Mouse (Mus musculus): ENCODE data around the gene Rufy4. TPM values are rescaled to one million over a fixed set of nuclear protein-coding genes. Genes with fewer than 3 reads are reported as not detected.

Rufy4 gene
- total and polyA plus RNA-seq, 3 experiments = not detected

DNA sequence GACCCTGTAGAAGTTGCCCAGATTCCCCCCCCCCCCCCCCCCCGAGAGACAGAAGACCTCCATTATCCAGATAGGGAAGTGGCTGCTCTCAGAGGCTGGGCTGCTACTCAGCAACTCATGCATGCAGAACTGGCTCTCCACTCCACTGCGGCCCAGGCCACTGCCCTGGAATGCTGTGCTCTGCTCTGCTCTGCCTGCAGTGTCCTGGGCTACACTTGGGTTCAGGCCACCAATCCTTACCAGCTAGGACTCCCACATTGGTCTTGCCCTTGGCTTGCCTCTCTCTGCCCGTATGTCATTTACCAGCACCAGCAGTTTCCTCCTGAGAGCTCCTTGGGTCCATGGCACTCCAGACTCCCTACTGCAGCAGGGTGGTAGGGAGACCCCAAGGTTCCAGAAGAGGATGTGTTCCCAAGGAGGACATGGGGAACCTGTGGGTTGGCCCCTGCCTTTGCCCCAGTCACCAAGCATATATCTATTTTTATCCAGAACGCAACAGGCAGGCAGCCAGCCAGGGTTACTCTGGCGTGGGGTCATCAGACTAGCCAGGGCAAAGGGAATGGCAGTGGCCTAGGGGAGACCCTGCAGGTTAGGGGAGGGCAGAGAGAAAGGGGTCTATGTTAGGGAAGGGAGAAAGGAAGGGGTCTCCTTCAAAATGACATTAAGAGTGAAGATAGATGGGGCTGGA lies 17.3 kb upstream of the Rufy4 start:
- Histone ChIP-seq H3K27me3 (replicated peaks) (peaks cover 81% of the 10 kb centered on the region), H3K4me3 (replicated peaks in 1 of 3; ENCODE audit: low read depth in 2 of 3, low read length in 2 of 3, poor library complexity in 1 of 3) (no peak overlapping the region), H3K27ac (ENCODE audit: insufficient read depth, low read depth) (no peak overlapping the region), H3K9me3 (replicated peaks; ENCODE audit: low read length) (no peaks in the 10 kb centered on the region), H3K4me2 (ENCODE audit: insufficient read depth, low read depth, poor library complexity, severe bottlenecking) (no peak overlapping the region), H3K4me1 (ENCODE audit: control insufficient read depth in 1 of 2, insufficient read depth in 2 of 2) (peaks cover 0 to 16% of the 10 kb centered on the region in 2 experiments; a peak in 2 of 4 replicates), H3K9ac (ENCODE audit: insufficient read depth, low read depth) (no peak overlapping the region), H3K79me2 (replicated peaks; ENCODE audit: control insufficient read depth, extremely low read depth, insufficient read depth, poor library complexity, severe bottlenecking) (no peaks in the 10 kb centered on the region), H3K36me3 (replicated peaks in 1 of 2; ENCODE audit: control insufficient read depth in 1 of 2, insufficient read depth in 1 of 2, low read length in 1 of 2) (no peaks in the 10 kb centered on the region)
- TF ChIP-seq HCFC1 (IDR thresholded peaks at IDR 0.05; ENCODE audit: low read depth, low read length) (no peak), SMC3 (IDR thresholded peaks at IDR 0.05; ENCODE audit: low read depth, low read length) (no peak), NELFE (IDR thresholded peaks at IDR 0.05; ENCODE audit: low read depth, low read length) (no peak), IRF4 (IDR thresholded peaks at IDR 0.05; ENCODE audit: low read depth, low read length) (no peak), MYC (IDR thresholded peaks at IDR 0.05; ENCODE audit: low read depth, low read length) (no peak)
- dilution Hi-C loops (cut with MboI; ENCODE audit: extremely low pct_ligation_motif_present, extremely low pct_unique_long_range_greater_than_20kb, low sequenced_read_pairs) = no loop called here
- DNase-seq (ENCODE audit: extremely low read depth) = no peak
- in situ Hi-C loops (cut with MboI; ENCODE audit: low pct_ligation_motif_present, low pct_unique_long_range_greater_than_20kb, low sequenced_read_pairs) = no loop called here

DNA sequence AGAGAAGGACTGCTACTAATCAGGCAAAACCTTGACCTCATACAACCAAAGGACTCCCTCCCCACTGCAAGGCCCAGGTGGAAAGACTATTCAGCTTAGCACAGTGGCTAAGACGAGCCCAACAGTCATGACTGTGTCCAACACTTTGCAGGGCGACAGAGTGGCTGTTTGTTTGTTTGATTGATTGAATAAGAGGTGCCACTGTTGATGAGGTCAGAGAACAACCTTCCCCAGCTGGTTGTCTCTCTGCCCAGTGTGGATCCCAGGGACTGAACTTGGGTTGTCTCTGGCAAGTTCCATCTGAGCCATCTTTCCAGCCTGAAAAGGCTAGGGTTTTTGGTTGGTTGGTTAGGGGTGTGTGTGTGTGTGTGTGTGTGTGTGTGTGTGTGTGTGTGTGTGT lies 15.7 kb upstream of the Rufy4 start:
- TF ChIP-seq ZC3H11A (IDR thresholded peaks at IDR 0.05; ENCODE audit: low read depth, low read length) (no peak), MEF2A (IDR thresholded peaks at IDR 0.05; ENCODE audit: borderline replicate concordance, low read depth, low read length) (no peak), CHD1 (IDR thresholded peaks at IDR 0.05; ENCODE audit: low read depth, low read length) (no peak), EP300 (IDR thresholded peaks at IDR 0.05; ENCODE audit: low read length) (no peak), RAD21 (IDR thresholded peaks at IDR 0.05; ENCODE audit: low read depth, low read length) (no peak), E2F4 (IDR thresholded peaks at IDR 0.05; ENCODE audit: insufficient replicate concordance, low read depth, low read length) (no peak), HCFC1 (IDR thresholded peaks at IDR 0.05; ENCODE audit: low read depth, low read length) (no peak), ZMIZ1 (IDR thresholded peaks at IDR 0.05; ENCODE audit: low read depth, low read length) (no peak), SMC3 (IDR thresholded peaks at IDR 0.05; ENCODE audit: low read depth, low read length) (no peak), TBP (conservative IDR thresholded peaks at IDR 0.05; ENCODE audit: low read depth, low read length) (no peak), BHLHE40 (IDR thresholded peaks at IDR 0.05; ENCODE audit: low read depth, low read length) (no peak), CTCF (conservative IDR thresholded peaks at IDR 0.05 in 1 of 2, IDR thresholded peaks at IDR 0.05 in 1 of 2; ENCODE audit: low read depth in 2 of 2, low read length in 2 of 2) (no peak), IRF4 (IDR thresholded peaks at IDR 0.05; ENCODE audit: low read depth, low read length) (no peak), MAFK (IDR thresholded peaks at IDR 0.05; ENCODE audit: insufficient replicate concordance, low read length) (no peak), ELF1 (IDR thresholded peaks at IDR 0.05; ENCODE audit: low read depth, low read length) (no peak), CHD2 (IDR thresholded peaks at IDR 0.05; ENCODE audit: low read length) (no peak), ZNF384 (IDR thresholded peaks at IDR 0.05; ENCODE audit: low read depth, low read length) (no peak), PAX5 (IDR thresholded peaks at IDR 0.05; ENCODE audit: low read length) (no peak), UBTF (IDR thresholded peaks at IDR 0.05; ENCODE audit: low read depth, low read length) (no peak), MYC (IDR thresholded peaks at IDR 0.05; ENCODE audit: low read depth, low read length) (no peak)
- no peaks in the 10 kb centered on the region for H3K79me2 ChIP-seq (replicated peaks; ENCODE audit: control insufficient read depth, extremely low read depth, insufficient read depth, poor library complexity, severe bottlenecking)
- peaks cover 78% of the 10 kb centered on the region for H3K27me3 ChIP-seq (replicated peaks)
- H3K4me1 ChIP-seq (ENCODE audit: control insufficient read depth in 1 of 2, insufficient read depth in 2 of 2) = peaks cover 0 to 16% of the 10 kb centered on the region in 2 experiments; a peak in 2 of 4 replicates
- no peak for DNase-seq (ENCODE audit: extremely low read depth)
- no peak overlapping the region for H3K27ac ChIP-seq (ENCODE audit: insufficient read depth, low read depth)
- no peaks in the 10 kb centered on the region for H3K9me3 ChIP-seq (replicated peaks; ENCODE audit: low read length)
- no peak overlapping the region for H3K9ac ChIP-seq (ENCODE audit: insufficient read depth, low read depth)
- H3K4me2 ChIP-seq (ENCODE audit: insufficient read depth, low read depth, poor library complexity, severe bottlenecking) = no peak overlapping the region
- H3K4me3 ChIP-seq (replicated peaks in 1 of 3; ENCODE audit: low read depth in 2 of 3, low read length in 2 of 3, poor library complexity in 1 of 3) = no peak overlapping the region
- no peaks in the 10 kb centered on the region for H3K36me3 ChIP-seq (replicated peaks in 1 of 2; ENCODE audit: control insufficient read depth in 1 of 2, insufficient read depth in 1 of 2, low read length in 1 of 2)
- dilution Hi-C loops (cut with MboI; ENCODE audit: extremely low pct_ligation_motif_present, extremely low pct_unique_long_range_greater_than_20kb, low sequenced_read_pairs) (no loop called here), in situ Hi-C loops (cut with MboI; ENCODE audit: low pct_ligation_motif_present, low pct_unique_long_range_greater_than_20kb, low sequenced_read_pairs) (no loop called here)

Data from CH12.LX (cell line).